Mouse (Mus musculus) heart, adult 2 months (tissue): ENCODE measurements around the gene Olfr1350. TPM values are rescaled to one million over a fixed set of nuclear protein-coding genes. Genes with fewer than 3 reads are reported as not detected.

Experiments
- DNase-seq, 2 experiments: peaks; one replicate each; pipeline ENCODE4 v3.0.0; 2021
- H3K27ac ChIP-seq: fragments of 200-600 bp; 2 replicates; pipeline ENCODE4 v1.8.1; 2022
- H3K27me3 ChIP-seq: fragments of 200-500 bp; 2 replicates; pipeline ENCODE4 v1.6.1; 2012; ENCODE audit warnings: mild to moderate bottlenecking, low read length, inconsistent platforms, mixed read lengths; ENCODE audit not compliant: control insufficient read depth, insufficient read depth
- H3K36me3 ChIP-seq: fragments of 200-500 bp; 2 replicates; pipeline ENCODE4 v1.6.1; 2012; ENCODE audit warnings: low read length, inconsistent platforms; ENCODE audit not compliant: control insufficient read depth, insufficient read depth
- H3K4me1 ChIP-seq: fragments of 200-500 bp; 2 replicates; pipeline ENCODE4 v1.6.1; 2011; ENCODE audit warnings: low read length; ENCODE audit not compliant: control insufficient read depth, insufficient read depth
- H3K4me3 ChIP-seq: fragments of 200-600 bp; 2 replicates; pipeline ENCODE4 v1.8.1; 2022
- H3K79me2 ChIP-seq: fragments of 200-500 bp; replicated peaks from 2 replicates; pipeline ENCODE4 v1.6.1; 2012; ENCODE audit warnings: mild to moderate bottlenecking, inconsistent platforms, low read length, moderate library complexity, mixed read lengths; ENCODE audit not compliant: control insufficient read depth, insufficient read depth
- H3K9ac ChIP-seq: fragments of 200-500 bp; 2 replicates; pipeline ENCODE4 v1.6.1; 2012; ENCODE audit warnings: low read depth, mild to moderate bottlenecking, control low read depth, inconsistent platforms, low read length, mixed read lengths
- CTCF ChIP-seq: fragments of 200-600 bp; IDR thresholded peaks from 2 replicates; pipeline ENCODE4 v1.8.1; 2022; ENCODE audit warnings: antibody characterized with exemption, mild to moderate bottlenecking, moderate library complexity
- EP300 ChIP-seq: fragments of 200-500 bp; IDR thresholded peaks from 2 replicates; pipeline ENCODE4 v1.6.1; 2011; ENCODE audit warnings: low read depth, low read length, control low read depth; ENCODE audit not compliant: insufficient read depth
- POLR2A ChIP-seq: fragments of 200-500 bp; IDR thresholded peaks from 2 replicates; pipeline ENCODE4 v1.6.1; 2011; ENCODE audit warnings: mild to moderate bottlenecking, low read depth, low read length, control low read depth; ENCODE audit not compliant: insufficient read depth
- WGBS: fragments of 180-500 bp; shearing (Covaris S2); methylation state at CpG from one replicate; pipeline ENCODE4 v1.1.7; 2018; 5-methylcytosine and 5-hydroxymethylcytosine counted together
- intact Hi-C: fragments of 180-260 bp; cut with DNase I; formaldehyde crosslinking; loops from one replicate; pipeline ENCODE4 v1.15.1; 2025
- polyA plus RNA-seq: library from polyadenylated mRNA; depleted of rRNA; stranded (reverse); fragments of >200 nt; gene quantifications from 2 replicates; pipeline ENCODE4 v1.2.3, GENCODE M21; 2012; rRNA removed
- total RNA-seq, 2 experiments: library from RNA; stranded (reverse); gene quantifications; 2 replicates each; pipeline ENCODE4 v1.2.3; 2021

Olfr1350 gene
- total and polyA plus RNA-seq, 3 experiments: not detected

- Histone ChIP-seq H3K36me3 (no peaks in the 10 kb centered on the region), H3K27ac (no peak overlapping the region), H3K79me2 (no peaks in the 10 kb centered on the region), H3K4me1 (no peaks in the 10 kb centered on the region), H3K9ac (no peak overlapping the region), H3K4me3 (no peak overlapping the region), H3K27me3 (no peaks in the 10 kb centered on the region)
- no peak for DNase-seq
- TF ChIP-seq POLR2A (no peak), CTCF (no peak), EP300 (no peak)
- intact Hi-C loops: no loop called here
- 72% methylated on average over 9 of the region's 9 CpGs for WGBS
Measured at GRCm38 (mm10) chr7:6603331-6603730, 38.7 kb downstream of the Olfr1350 start.

Other genes with a start within 250 kb of the Olfr1350 start
- 1 to 10 TPM; 1.4 to 3.2 TPM for gene Zfp583, start 233.6 kb upstream of the Olfr1350 start, total RNA-seq
- 1.2 and 1.7 TPM in 2 replicates for gene Zfp583, start 233.6 kb upstream of the Olfr1350 start, polyA plus RNA-seq
- gene Gm3854, start 221.1 kb upstream of the Olfr1350 start, total RNA-seq: under 1 TPM; 0.20 to 0.52 TPM
- 0.08 and 0.12 TPM in 2 replicates for gene Gm3854, start 221.1 kb upstream of the Olfr1350 start, polyA plus RNA-seq
- 1 to 10 TPM; 1.6 to 3.4 TPM for gene Zfp78, start 201.6 kb upstream of the Olfr1350 start, total RNA-seq
- gene Zfp78, start 201.6 kb upstream of the Olfr1350 start, polyA plus RNA-seq: 0.49 and 1.5 TPM in 2 replicates
- 1 to 10 TPM; 1.8 to 2.8 TPM for gene Zfp28, start 181.5 kb upstream of the Olfr1350 start, total RNA-seq
- 2.6 and 4.1 TPM in 2 replicates for gene Zfp28, start 181.5 kb upstream of the Olfr1350 start, polyA plus RNA-seq
- not detected for gene Smim17, start 166.1 kb upstream of the Olfr1350 start, total RNA-seq
- gene Smim17, start 166.1 kb upstream of the Olfr1350 start, polyA plus RNA-seq: not detected in 2 replicates
- not detected for gene Gm20715, start 154.6 kb upstream of the Olfr1350 start, total RNA-seq
- not detected in 2 replicates for gene Gm20715, start 154.6 kb upstream of the Olfr1350 start, polyA plus RNA-seq
- not detected for gene Olfr1344, start 126.2 kb upstream of the Olfr1350 start, total RNA-seq
- gene Olfr1344, start 126.2 kb upstream of the Olfr1350 start, polyA plus RNA-seq: 0.15 TPM in 1 of 2 replicates, not detected in the other
- gene Olfr1336, start 108.7 kb upstream of the Olfr1350 start, total RNA-seq: not detected
- gene Olfr1336, start 108.7 kb upstream of the Olfr1350 start, polyA plus RNA-seq: not detected in 2 replicates
- not detected for gene Olfr1346, start 97.7 kb upstream of the Olfr1350 start, total RNA-seq
- gene Olfr1346, start 97.7 kb upstream of the Olfr1350 start, polyA plus RNA-seq: not detected in 2 replicates
- not detected for gene Olfr5, start 77.9 kb upstream of the Olfr1350 start, total RNA-seq
- gene Olfr5, start 77.9 kb upstream of the Olfr1350 start, polyA plus RNA-seq: not detected in 2 replicates
- not detected for gene Olfr1347, start 65.1 kb upstream of the Olfr1350 start, total RNA-seq
- gene Olfr1347, start 65.1 kb upstream of the Olfr1350 start, polyA plus RNA-seq: not detected in 2 replicates
- gene Olfr1348, start 56.1 kb upstream of the Olfr1350 start, total RNA-seq: not detected
- gene Olfr1348, start 56.1 kb upstream of the Olfr1350 start, polyA plus RNA-seq: not detected in 2 replicates
- gene Olfr1349, start 41.9 kb upstream of the Olfr1350 start, total RNA-seq: not detected
- not detected in 2 replicates for gene Olfr1349, start 41.9 kb upstream of the Olfr1350 start, polyA plus RNA-seq
- 1 to 10 TPM; 3.8 to 4.2 TPM for gene Zim1, start 131.6 kb downstream of the Olfr1350 start, total RNA-seq
- 0.57 and 3.1 TPM in 2 replicates for gene Zim1, start 131.6 kb downstream of the Olfr1350 start, polyA plus RNA-seq
- gene Peg3, start 165.6 kb downstream of the Olfr1350 start, total RNA-seq: 1 to 10 TPM; 5.9 to 8.0 TPM
- 4.3 and 8.2 TPM in 2 replicates for gene Peg3, start 165.6 kb downstream of the Olfr1350 start, polyA plus RNA-seq
- under 1 TPM in 1 of 2 experiments, not detected in 1; 0.11 TPM for gene Usp29, start 165.7 kb downstream of the Olfr1350 start, total RNA-seq
- gene Usp29, start 165.7 kb downstream of the Olfr1350 start, polyA plus RNA-seq: 0.16 and 0.26 TPM in 2 replicates